Mouse (Mus musculus) ES-E14 (cell line): Measurements from ENCODE around the gene Fam174b.

Experiments used
- CHD2 ChIP-seq: IDR thresholded peaks from 2 replicates; pipeline ENCODE4 v1.6.1; 2014; ENCODE audit warnings: mild to moderate bottlenecking, low read depth, low read length, inconsistent platforms
- HCFC1 ChIP-seq: IDR thresholded peaks from 2 replicates; pipeline ENCODE4 v1.6.1; 2012; ENCODE audit warnings: low read length, inconsistent platforms, borderline replicate concordance; ENCODE audit not compliant: insufficient read depth

- TF ChIP-seq CHD2 = no peak
- TF ChIP-seq HCFC1 = no peak
Measured at GRCm38 (mm10) chr7:73787513-73787912, 47.4 kb downstream of the Fam174b start.
